Mouse (Mus musculus) left cerebral cortex, adult 2 months (tissue): ENCODE data around the gene Ccdc71l. TPM values are rescaled to one million over a fixed set of nuclear protein-coding genes. Genes with fewer than 3 reads are reported as not detected.
A peak's percentile ranks its signal among the peaks of the same experiment; 100 is the strongest.

Source experiments
- DNase-seq, 2 experiments: peaks; one replicate each; pipeline ENCODE4 v3.0.0; 2021 to 2022; ENCODE audit warnings: low spot score in 2 of 2, mixed read lengths in 1 of 2; ENCODE audit errors: extremely low spot score in 1 of 2
- H3K27ac ChIP-seq: fragments of 200-600 bp; 2 replicates; pipeline ENCODE4 v1.8.1; 2022
- H3K4me3 ChIP-seq: fragments of 200-600 bp; 2 replicates; pipeline ENCODE4 v1.8.1; 2022
- CTCF ChIP-seq: fragments of 200-600 bp; IDR thresholded peaks from 2 replicates; pipeline ENCODE4 v1.8.1; 2022; ENCODE audit warnings: antibody characterized with exemption, mild to moderate bottlenecking, moderate library complexity
- intact Hi-C: fragments of 180-260 bp; cut with DNase I; formaldehyde crosslinking; loops from one replicate; pipeline ENCODE4 v1.15.1; 2025
- long read RNA-seq, 2 experiments: library from polyadenylated mRNA; stranded (forward); transcript quantifications; one replicate each; pipeline ENCODE4 v2.0.0; 2021; ENCODE audit warnings: borderline mapping rate in 2 of 2
- total RNA-seq, 2 experiments: library from RNA; stranded (reverse); gene quantifications; 2 replicates each; pipeline ENCODE4 v1.2.3; 2021

Ccdc71l gene
- total RNA-seq: 10 to 100 TPM; 13.0 to 13.1 TPM
- long read RNA-seq, experiment 1, full-length matches to known transcripts: 27 of 27 reads
- long read RNA-seq, experiment 1, partial matches to known transcripts: 0 of 27 reads
- long read RNA-seq, experiment 1, other reads (novel, unspliced or antisense): 0 of 27 reads
- long read RNA-seq, experiment 2, full-length matches to known transcripts: 28 of 28 reads
- long read RNA-seq, experiment 2, partial matches to known transcripts: 0 of 28 reads
- long read RNA-seq, experiment 2, other reads (novel, unspliced or antisense): 0 of 28 reads

- Histone ChIP-seq H3K4me3 (peak within 1 kb of the TSS; percentile 89), H3K27ac (peak within 1 kb of the TSS; percentile 88)
- TF ChIP-seq CTCF: no peak
- intact Hi-C loops: loop anchor here (1.0 to 10.0 kb wide), 4 partner anchors 86 to 519 kb away; no protein-coding TSS in a partner anchor
- peak; percentile 73 to 78 for DNase-seq
Observed at GRCm38 (mm10) chr12:32378528-32379295, at the start of gene Ccdc71l. TSS of gene Ccdc71l (plus strand) at chr12:32378704.

DNA sequence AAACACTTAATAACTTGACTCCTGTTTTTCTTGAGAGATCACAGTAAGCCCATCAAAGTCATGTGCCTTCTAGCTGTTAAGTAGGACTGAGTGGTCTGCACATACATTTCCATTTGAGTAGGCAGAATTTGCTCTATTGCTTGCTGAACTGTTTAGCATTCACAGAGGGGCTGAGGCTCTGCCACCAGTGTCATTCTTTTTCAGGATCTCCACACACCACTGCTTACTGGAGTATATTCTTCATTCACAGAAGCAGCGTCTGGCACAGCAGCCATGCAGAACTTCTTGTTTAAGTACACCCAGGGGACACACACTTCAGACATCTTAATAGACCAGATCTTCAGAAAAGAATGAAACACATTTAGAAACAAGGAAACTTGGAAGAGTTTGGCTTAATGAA lies 39.4 kb upstream of the Ccdc71l start:
- intact Hi-C loops: no loop called here
- Histone ChIP-seq H3K4me3 (no peak overlapping the region), H3K27ac (no peak overlapping the region)
- DNase-seq: no peak
- no peak for TF ChIP-seq CTCF

DNA sequence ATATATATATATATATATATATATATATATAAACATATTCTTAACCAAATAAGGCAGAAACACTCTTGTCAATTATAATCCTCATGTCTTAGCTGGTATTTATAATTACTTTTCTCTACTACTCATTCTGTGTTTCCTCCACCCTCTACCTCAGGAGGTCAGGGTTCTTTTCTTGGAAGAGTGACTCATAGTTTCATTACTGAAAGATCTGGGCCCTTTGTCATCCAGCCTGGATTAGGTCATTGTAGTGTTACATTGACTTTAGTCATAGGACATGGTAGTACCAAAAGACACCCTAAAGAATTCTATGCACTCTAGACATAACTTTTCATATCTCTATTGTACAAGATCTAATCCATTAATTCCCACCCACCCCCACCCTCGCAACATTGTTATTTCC lies 35.0 kb upstream of the Ccdc71l start:
- intact Hi-C loops: no loop called here
- H3K4me3 ChIP-seq: no peak overlapping the region
- no peak overlapping the region for H3K27ac ChIP-seq
- no peak for TF ChIP-seq CTCF
- no peak for DNase-seq

DNA sequence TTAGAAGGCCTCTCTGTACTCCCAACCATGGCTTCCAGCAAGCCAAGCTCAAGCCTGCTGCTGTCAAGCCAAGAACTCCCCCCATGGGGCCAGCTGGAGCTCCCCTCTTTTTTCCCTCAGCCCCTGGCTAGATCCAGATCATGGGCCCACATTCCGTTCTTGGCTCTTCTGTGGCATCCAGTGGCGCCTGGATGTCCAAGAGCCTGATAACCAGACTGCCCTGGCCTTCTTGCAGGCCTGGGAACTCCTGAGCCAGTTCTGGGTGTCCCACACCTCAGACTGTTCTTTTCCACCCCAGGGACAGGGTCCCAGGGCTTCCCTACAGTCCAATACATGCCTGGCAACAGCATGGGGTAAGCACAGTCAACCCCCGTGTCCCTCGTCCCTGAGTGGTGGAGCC lies 32.4 kb upstream of the Ccdc71l start:
- intact Hi-C loops: no loop called here
- Histone ChIP-seq H3K4me3 (no peak overlapping the region), H3K27ac (no peak overlapping the region)
- TF ChIP-seq CTCF: no peak
- DNase-seq: no peak

DNA sequence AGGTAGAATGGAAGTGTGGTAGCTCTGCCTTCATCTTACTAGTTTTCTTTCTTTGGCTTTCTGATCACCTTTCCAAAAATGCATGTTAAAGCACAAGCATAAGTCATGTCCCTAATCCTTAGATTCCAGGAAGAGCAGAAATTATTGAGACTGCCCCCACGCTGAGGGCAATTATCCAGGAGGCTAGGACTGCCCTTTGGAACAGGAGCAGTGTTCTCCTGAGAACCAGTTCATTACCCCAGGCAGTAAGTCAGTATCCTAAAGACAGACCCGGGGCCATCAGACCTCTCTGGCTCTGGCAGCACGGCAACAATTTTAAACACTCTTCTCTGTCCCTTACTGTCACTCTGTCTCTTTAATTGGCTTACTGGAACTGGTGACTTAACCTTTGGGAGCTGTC lies 30.0 kb upstream of the Ccdc71l start:
- H3K4me3 ChIP-seq: no peak overlapping the region
- intact Hi-C loops: no loop called here
- TF ChIP-seq CTCF: no peak

DNA sequence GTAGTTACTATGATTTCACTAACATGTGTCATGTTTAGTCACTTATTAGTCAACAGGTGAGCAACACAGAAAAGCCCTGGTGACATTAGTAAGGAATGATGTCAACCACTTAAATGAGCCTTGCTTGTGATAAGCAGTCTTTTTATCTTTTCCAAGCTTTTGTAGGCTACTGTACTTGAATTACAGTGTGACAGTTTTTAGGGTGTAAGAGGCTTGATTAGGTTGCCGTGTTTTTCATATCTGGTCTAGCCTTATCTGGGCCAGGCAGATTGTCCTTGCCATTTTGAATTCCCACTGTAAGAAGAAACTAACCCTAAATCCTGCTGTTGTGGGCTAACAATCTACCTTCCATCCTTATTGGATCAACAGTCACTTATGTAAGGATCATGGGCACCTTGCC lies 26.6 kb upstream of the Ccdc71l start:
- no peak for DNase-seq
- Histone ChIP-seq H3K27ac (no peak overlapping the region), H3K4me3 (no peak overlapping the region)
- no peak for TF ChIP-seq CTCF
- intact Hi-C loops: no loop called here

More for the DNA sequence above, 30.0 kb upstream of the Ccdc71l start:
- DNase-seq: no peak
- H3K27ac ChIP-seq: no peak overlapping the region

DNA sequence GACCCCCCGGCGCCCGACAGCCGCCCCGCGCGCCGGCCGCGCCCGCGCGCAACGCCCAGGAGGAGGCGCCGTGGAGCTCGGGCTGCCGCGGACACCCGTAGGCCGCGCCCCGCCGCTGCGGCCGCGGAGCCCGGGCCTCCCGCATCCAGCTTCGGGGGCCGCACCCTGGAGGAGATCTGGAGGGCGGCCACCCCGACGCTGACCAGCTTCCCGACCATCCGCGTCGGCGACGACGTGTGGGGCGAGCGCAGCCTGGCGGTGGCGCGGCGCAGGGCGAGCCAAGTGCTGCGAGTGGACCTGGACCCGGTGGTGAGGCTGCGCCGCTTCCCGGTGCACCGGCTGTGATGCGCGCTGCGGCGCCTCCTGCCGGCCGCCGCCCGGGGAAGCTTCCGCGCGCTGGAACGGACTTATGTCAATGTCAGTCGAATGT lies 807 bp downstream of the Ccdc71l start:
- TF ChIP-seq CTCF: peak; percentile 79
- intact Hi-C loops: loop anchor here (1.0 to 10.0 kb wide), 4 partner anchors 87 to 518 kb away; no protein-coding TSS in a partner anchor
- DNase-seq: peak; percentile 86 to 89
- Histone ChIP-seq H3K4me3 (peak overlapping the region; percentile 89), H3K27ac (peak overlapping the region; percentile 88)

DNA sequence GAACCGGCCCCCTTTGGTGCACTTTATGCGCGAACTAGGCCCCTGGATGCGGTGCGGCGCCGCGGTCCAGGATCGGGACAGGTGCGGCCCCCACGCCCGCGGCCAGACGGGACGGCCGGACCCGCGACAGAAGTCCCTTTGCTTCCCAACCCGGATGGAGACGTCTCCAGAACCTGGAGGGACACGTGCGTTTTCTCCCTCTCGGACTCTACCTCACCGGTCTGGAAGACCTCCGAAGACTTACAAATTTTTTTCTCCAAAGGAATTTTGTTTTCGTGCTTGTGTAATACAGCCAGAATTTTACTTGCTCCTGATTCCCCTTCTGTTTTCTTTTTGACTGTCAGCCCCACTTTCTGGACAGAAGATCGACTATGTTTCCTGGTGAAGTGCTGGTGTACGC lies 1.2 kb downstream of the Ccdc71l start:
- peak overlapping the region; percentile 88 for H3K27ac ChIP-seq
- no peak for DNase-seq
- TF ChIP-seq CTCF: no peak; the same call in 1 of the 2 replicates
- intact Hi-C loops: loop anchor here (1.0 to 10.0 kb wide), 4 partner anchors 87 to 518 kb away; no protein-coding TSS in a partner anchor
- peak overlapping the region; percentile 89 for H3K4me3 ChIP-seq

GRCm38 (mm10) chr12:32380457-32380856 lies 2.0 kb downstream of the Ccdc71l start:
- intact Hi-C loops: no loop called here
- Histone ChIP-seq H3K4me3 (peak overlapping the region; percentile 89), H3K27ac (no peak overlapping the region)
- no peak for TF ChIP-seq CTCF
- DNase-seq: no peak

DNA sequence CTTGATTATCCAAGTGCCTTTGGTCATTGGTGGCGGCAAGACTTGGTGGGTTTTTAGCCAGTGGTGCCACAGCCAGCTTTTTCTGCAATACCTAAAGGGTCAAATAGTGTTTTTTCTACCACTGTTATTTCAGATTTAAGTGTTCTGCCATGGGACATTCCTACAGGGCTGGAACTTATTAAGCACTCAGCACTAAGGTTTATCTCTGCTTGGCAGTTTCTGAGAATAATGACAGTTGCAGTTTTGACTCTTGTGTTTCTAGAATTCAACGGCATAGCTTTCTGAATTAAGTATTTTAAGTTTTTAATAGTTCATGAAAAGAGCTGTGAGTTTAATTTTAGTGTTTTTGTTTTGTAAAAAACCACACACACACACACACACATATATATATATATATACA lies 2.5 kb downstream of the Ccdc71l start:
- DNase-seq: no peak
- no peak overlapping the region for H3K27ac ChIP-seq
- H3K4me3 ChIP-seq: peak overlapping the region; percentile 89
- intact Hi-C loops: no loop called here
- no peak for TF ChIP-seq CTCF

DNA sequence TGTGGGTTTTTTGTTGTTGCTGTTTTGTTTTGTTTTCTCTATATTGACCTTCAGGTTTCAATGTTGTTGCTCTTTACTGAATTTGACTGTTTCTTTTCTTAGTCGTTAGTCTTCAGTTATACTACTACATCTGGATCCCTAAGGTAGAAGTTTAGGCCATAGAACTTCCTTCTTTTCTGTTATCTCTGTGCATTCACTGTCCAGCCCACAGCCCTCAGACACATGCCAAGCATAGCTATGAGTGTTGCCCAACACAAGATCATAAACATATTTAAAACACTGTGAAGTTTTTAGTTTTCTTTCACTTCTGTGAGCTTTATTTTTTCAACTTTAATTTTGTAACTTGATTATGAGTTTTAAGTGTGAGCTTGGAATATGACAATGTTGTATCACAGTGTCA lies 41.0 kb downstream of the Ccdc71l start:
- TF ChIP-seq CTCF: no peak
- DNase-seq: no peak

DNA sequence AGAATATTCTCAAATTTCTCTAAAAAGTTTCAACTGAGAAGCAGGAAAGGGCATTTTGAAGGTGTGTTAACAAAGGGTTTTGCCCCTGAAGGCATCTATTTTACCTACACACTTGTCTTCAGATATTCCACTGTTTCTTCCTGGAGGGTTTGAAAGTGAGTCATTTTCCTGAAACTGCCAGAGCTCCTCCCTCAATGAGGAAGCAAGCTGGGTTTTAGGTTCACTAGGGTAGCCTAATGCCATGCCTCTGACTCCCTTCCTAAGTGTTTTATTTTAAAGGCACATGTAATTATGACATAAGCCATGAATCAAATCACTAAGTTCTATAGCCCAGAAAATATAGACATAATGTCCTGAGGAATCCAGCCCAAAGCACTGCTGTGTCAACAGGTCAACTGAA lies 49.3 kb downstream of the Ccdc71l start:
- intact Hi-C loops: no loop called here
- no peak for TF ChIP-seq CTCF
- Histone ChIP-seq H3K4me3 (no peak overlapping the region), H3K27ac (no peak overlapping the region)
- DNase-seq: no peak

More for the DNA sequence above, 41.0 kb downstream of the Ccdc71l start:
- H3K27ac ChIP-seq: no peak overlapping the region
- intact Hi-C loops: no loop called here
- no peak overlapping the region for H3K4me3 ChIP-seq
